ENCODE assay signal across 12 mouse cellular contexts in the genomic region with DNA sequence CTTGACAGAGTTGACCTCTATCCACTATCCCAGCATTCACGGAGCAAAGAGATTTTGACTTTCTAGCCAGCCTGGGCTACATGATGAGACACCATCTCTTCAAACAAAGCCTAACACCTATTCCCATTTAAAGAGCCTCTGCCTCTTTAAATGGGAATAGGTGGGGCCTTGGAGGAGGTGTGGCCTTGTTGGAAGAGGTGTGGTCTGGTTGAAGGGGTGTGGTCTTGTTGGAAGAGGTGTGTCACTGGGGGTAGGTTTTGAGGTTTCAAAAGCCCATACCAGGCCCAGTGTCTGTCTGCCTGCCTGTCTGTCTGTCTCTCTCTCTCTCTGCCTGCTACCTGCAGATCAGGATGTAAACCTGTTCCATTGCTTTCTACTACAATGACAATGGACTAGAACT. TPM values are rescaled to one million over a fixed set of nuclear protein-coding genes. Genes with fewer than 3 reads are reported as not detected.
DNase-seq lines count a peak whose midpoint lies in the region; ATAC-seq lines count a peak whose summit lies in the region.
"Had no signal": no experiment of that assay in that cellular context is flagged by ENCODE, and none has a peak within 500 bp of the region (broad histone marks: within the 10 kb centered on the region; RNA-seq: fewer than 3 reads in every experiment).

No protein-coding gene starts in this region.

- H3K4me3 ChIP-seq in hindbrain, embryonic 11.5 days (ENCODE audit: low read depth, low read length), result no peak overlapping the region
- H3K4me3 ChIP-seq in hindbrain, embryonic 10.5 days, result no peak overlapping the region
- H3K4me3 ChIP-seq in liver, embryonic 13.5 days (replicated peaks), result no peak overlapping the region
- H3K4me3 ChIP-seq: hindbrain, embryonic 15.5 days had no signal

- DNase-seq in hindbrain, embryonic 11.5 days (ENCODE audit: low spot score), result no peak
- DNase-seq in hindbrain, embryonic 10.5 days (ENCODE audit: low spot score), result no peak
- DNase-seq in 416B (ENCODE audit: low read depth), result peak; percentile 63
- peak; percentile 73 for DNase-seq in ZHBTc4 (ENCODE audit: low read depth, low spot score)
- peak; percentile 14 for DNase-seq in liver, embryonic 13.5 days
- no peak for DNase-seq in layer of hippocampus, adult 8-10 months (ENCODE audit: low spot score in 2 of 2)
- no peak for DNase-seq in thymus, postnatal 10 days (ENCODE audit: low spot score in 2 of 2)
- no peak for DNase-seq in cerebellum, adult 11 months

- WGBS in hindbrain, embryonic 11.5 days, result 61% methylated on average over 1 of the region's 1 CpGs
- WGBS in hindbrain, embryonic 10.5 days, result 68% methylated on average over 1 of the region's 1 CpGs
- WGBS in liver, embryonic 13.5 days (ENCODE audit: insufficient replicate concordance), result 52% methylated on average over 1 of the region's 1 CpGs

- peaks cover 27% of the 10 kb centered on the region for H3K27me3 ChIP-seq in hindbrain, embryonic 11.5 days (ENCODE audit: control insufficient read depth, insufficient read depth, low read length)
- H3K27me3 ChIP-seq in hindbrain, embryonic 10.5 days (ENCODE audit: insufficient read depth, poor library complexity, severe bottlenecking), result peaks cover 75% of the 10 kb centered on the region
- peaks cover 64% of the 10 kb centered on the region for H3K27me3 ChIP-seq in liver, embryonic 13.5 days

- H3K9ac ChIP-seq in hindbrain, embryonic 11.5 days (ENCODE audit: low read depth, low read length), result no peak overlapping the region
- no peak overlapping the region for H3K9ac ChIP-seq in liver, embryonic 13.5 days
- H3K9ac ChIP-seq: hindbrain, embryonic 15.5 days had no signal

- H3K9me3 ChIP-seq in hindbrain, embryonic 11.5 days (ENCODE audit: control insufficient read depth, low read length), result no peaks in the 10 kb centered on the region
- H3K9me3 ChIP-seq in hindbrain, embryonic 10.5 days, result no peaks in the 10 kb centered on the region
- no peaks in the 10 kb centered on the region for H3K9me3 ChIP-seq in liver, embryonic 13.5 days (replicated peaks)
- H3K9me3 ChIP-seq: hindbrain, embryonic 15.5 days had no signal

- H3K4me1 ChIP-seq in hindbrain, embryonic 11.5 days (replicated peaks; ENCODE audit: control insufficient read depth, insufficient read depth, low read length), result peaks cover 3% of the 10 kb centered on the region; the same call in 1 of the 2 replicates
- peaks cover 36% of the 10 kb centered on the region for H3K4me1 ChIP-seq in hindbrain, embryonic 10.5 days (replicated peaks)
- H3K4me1 ChIP-seq in liver, embryonic 13.5 days (replicated peaks), result peaks cover 4% of the 10 kb centered on the region; the same call in 1 of the 2 replicates

- no peaks in the 10 kb centered on the region for H3K36me3 ChIP-seq in hindbrain, embryonic 11.5 days (ENCODE audit: control insufficient read depth, insufficient read depth, low read length)
- no peaks in the 10 kb centered on the region for H3K36me3 ChIP-seq in hindbrain, embryonic 10.5 days
- no peaks in the 10 kb centered on the region for H3K36me3 ChIP-seq in liver, embryonic 13.5 days
- H3K36me3 ChIP-seq: hindbrain, embryonic 15.5 days had no signal

- H3K27ac ChIP-seq in hindbrain, embryonic 11.5 days (ENCODE audit: low read depth, low read length), result no peak overlapping the region
- H3K27ac ChIP-seq in hindbrain, embryonic 10.5 days, result no peak overlapping the region
- H3K27ac ChIP-seq in liver, embryonic 13.5 days, result no peak overlapping the region
- H3K27ac ChIP-seq: hindbrain, embryonic 15.5 days had no signal

- peak; percentile 33 for ATAC-seq in hindbrain, embryonic 11.5 days (ENCODE audit: low FRiP score)
- 0 out of 2 replicates have a peak, but pooled peaks have one; percentile 23 for ATAC-seq in liver, embryonic 13.5 days (ENCODE audit: low read depth)

- H3K4me2 ChIP-seq in hindbrain, embryonic 11.5 days (replicated peaks; ENCODE audit: low read depth, low read length), result no peak overlapping the region
- H3K4me2 ChIP-seq in liver, embryonic 13.5 days, result no peak overlapping the region
- H3K4me2 ChIP-seq: hindbrain, embryonic 15.5 days had no signal

RNA-seq across cellular contexts. Expression of a gene that starts 5.2 kb away (rescaled TPM):
- 0.59 and 1.4 TPM in 2 replicates for polyA plus RNA-seq in hindbrain, embryonic 11.5 days (2014; fragmentation: Nextera tagmentation; extraction: Ambion mirVana)
- polyA plus RNA-seq in hindbrain, embryonic 10.5 days (2016; fragmentation: Nextera tagmentation; extraction: Ambion mirVana), result 0.81 and 1.9 TPM in 2 replicates
- not detected in 2 replicates for polyA plus RNA-seq in liver, embryonic 13.5 days (2015; fragmentation: Nextera tagmentation; extraction: Ambion mirVana)
- under 1 TPM; 0.31 to 0.90 (median 0.69) TPM for total RNA-seq in layer of hippocampus, adult 8-10 months (2022)
- total RNA-seq: adrenal gland, postnatal 25 days; gastrocnemius, postnatal 4 days; megakaryocyte, adult 5-6 weeks had no signal

RNA-seq across cellular contexts. Expression of a gene that starts 6.3 kb away (rescaled TPM):
- polyA plus RNA-seq in hindbrain, embryonic 11.5 days (2014; fragmentation: Nextera tagmentation; extraction: Ambion mirVana), result 6.9 TPM in 2 replicates
- polyA plus RNA-seq in hindbrain, embryonic 10.5 days (2016; fragmentation: Nextera tagmentation; extraction: Ambion mirVana), result 14.2 and 16.7 TPM in 2 replicates
- polyA plus RNA-seq in liver, embryonic 13.5 days (2015; fragmentation: Nextera tagmentation; extraction: Ambion mirVana), result 3.7 and 4.1 TPM in 2 replicates
- total RNA-seq in layer of hippocampus, adult 8-10 months (2022), result 10 to 100 TPM; 16.4 to 20.0 (median 18.7) TPM

Comparison
In these comparisons a context has a peak if more than half of its experiments do, and no peak if none do; other contexts are left out.
1. DNase-seq: peak in 416B (single experiment), ZHBTc4 (single experiment) and liver, embryonic 13.5 days (single experiment); none in hindbrain, embryonic 11.5 days (single experiment), hindbrain, embryonic 10.5 days (single experiment), layer of hippocampus, adult 8-10 months (0 of 2), thymus, postnatal 10 days (0 of 2) and cerebellum, adult 11 months (single experiment).